Mouse (Mus musculus): ENCODE measurements around the gene Stab1. TPM values are rescaled to one million over a fixed set of nuclear protein-coding genes. Genes with fewer than 3 reads are reported as not detected.

Stab1 gene
- polyA plus RNA-seq, 1 experiment from 2014 or later: 21.8 TPM

DNA sequence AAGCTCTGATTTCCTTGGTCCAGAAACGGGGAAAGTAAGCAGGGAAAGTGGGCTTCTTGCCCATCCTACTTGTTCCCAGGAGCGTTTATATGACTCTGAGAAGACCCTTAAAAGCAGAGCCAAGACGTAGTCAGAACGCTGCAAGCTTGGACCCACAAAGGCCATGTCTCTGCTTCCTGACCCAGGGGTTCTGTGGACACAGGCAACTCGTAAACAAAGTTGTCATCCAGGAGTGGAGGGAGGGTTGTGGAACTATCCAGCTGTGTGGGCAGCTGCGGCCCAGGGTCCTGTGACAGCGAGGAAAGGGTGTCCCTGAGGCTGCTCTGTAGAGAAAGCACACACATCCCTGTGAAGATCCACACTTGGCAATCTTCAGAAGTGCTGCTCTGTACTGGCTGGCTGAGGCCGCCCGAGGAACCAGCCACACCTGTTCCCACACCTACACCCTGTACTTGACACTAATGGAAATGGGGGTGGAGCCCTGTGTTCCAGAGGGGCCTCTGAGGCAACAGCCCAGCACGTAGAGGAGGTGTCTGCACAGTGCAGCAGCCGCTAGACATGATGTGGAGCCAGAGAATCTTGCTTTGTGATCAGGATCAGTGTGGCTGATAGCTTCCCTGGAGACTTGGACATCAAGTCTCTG lies 35.3 kb downstream of the Stab1 start:
- Histone ChIP-seq H3K36me3 (ENCODE audit: control insufficient read depth, insufficient read depth, low read length) (peaks cover 33% of the 10 kb centered on the region), H3K27me3 (replicated peaks; ENCODE audit: control insufficient read depth, insufficient read depth, low read length) (no peaks in the 10 kb centered on the region), H3K9ac (ENCODE audit: low read length) (no peak overlapping the region), H3K4me1 (ENCODE audit: control insufficient read depth, insufficient read depth, low read length) (peaks cover 31% of the 10 kb centered on the region), H3K9me3 (replicated peaks; ENCODE audit: control insufficient read depth, low read length) (no peaks in the 10 kb centered on the region), H3K4me2 (ENCODE audit: low read length) (peak overlapping the region; percentile 68), H3K27ac (ENCODE audit: low read depth, low read length) (peak overlapping the region; percentile 45), H3K4me3 (ENCODE audit: low read depth, low read length) (peak overlapping the region; percentile 4; the same call in 1 of the 2 replicates)
- peak; percentile 42 for DNase-seq (ENCODE audit: low spot score)
- no peak for ATAC-seq
- 73% methylated on average over 11 of the region's 11 CpGs for WGBS

DNA sequence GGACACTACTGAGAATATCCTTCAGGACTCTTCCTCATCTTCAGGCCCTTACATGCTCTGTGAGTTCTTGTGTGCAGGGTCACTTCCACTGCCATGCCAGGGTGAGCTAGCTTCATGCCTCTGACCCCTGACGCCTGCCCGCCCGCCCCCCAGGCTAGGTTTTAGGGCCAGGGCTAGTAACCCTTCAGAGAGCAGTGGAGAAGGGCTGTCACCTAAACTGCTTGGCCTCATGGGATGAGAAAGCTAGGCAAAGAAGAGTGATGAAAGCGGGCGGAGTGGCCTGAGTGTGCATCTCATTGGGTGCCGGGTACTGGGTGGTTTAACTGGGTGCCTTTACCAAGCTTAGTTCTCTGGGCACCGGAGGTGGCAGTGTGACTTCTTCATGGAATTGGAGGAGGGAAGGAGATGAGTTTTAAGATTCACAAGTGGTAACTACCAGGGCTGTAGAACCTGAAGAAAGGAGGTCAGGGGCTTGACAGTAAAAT lies 35.9 kb downstream of the Stab1 start:
- H3K27ac ChIP-seq (ENCODE audit: low read depth, low read length): no peak overlapping the region
- no peaks in the 10 kb centered on the region for H3K9me3 ChIP-seq (replicated peaks; ENCODE audit: control insufficient read depth, low read length)
- peaks cover 33% of the 10 kb centered on the region for H3K4me1 ChIP-seq (ENCODE audit: control insufficient read depth, insufficient read depth, low read length)
- no peaks in the 10 kb centered on the region for H3K27me3 ChIP-seq (replicated peaks; ENCODE audit: control insufficient read depth, insufficient read depth, low read length)
- WGBS: 89% methylated on average over 7 of the region's 7 CpGs
- peak overlapping the region; percentile 81 for H3K4me3 ChIP-seq (ENCODE audit: low read depth, low read length)
- no peak for DNase-seq (ENCODE audit: low spot score)
- H3K4me2 ChIP-seq (ENCODE audit: low read length): peak overlapping the region; percentile 68
- H3K36me3 ChIP-seq (ENCODE audit: control insufficient read depth, insufficient read depth, low read length): peaks cover 27% of the 10 kb centered on the region
- no peak for ATAC-seq
- peak overlapping the region; percentile 90; the same call in 1 of the 2 replicates for H3K9ac ChIP-seq (ENCODE audit: low read length)

GRCm38 (mm10) chr14:31132031-31132430 lies 36.4 kb downstream of the Stab1 start:
- no peaks in the 10 kb centered on the region for H3K27me3 ChIP-seq (replicated peaks; ENCODE audit: control insufficient read depth, insufficient read depth, low read length)
- ATAC-seq: no peak
- peak overlapping the region; percentile 90 for H3K9ac ChIP-seq (ENCODE audit: low read length)
- DNase-seq (ENCODE audit: low spot score): peak; percentile 8
- H3K27ac ChIP-seq (ENCODE audit: low read depth, low read length): no peak overlapping the region
- peak overlapping the region; percentile 81 for H3K4me3 ChIP-seq (ENCODE audit: low read depth, low read length)
- 9% methylated on average over 6 of the region's 6 CpGs for WGBS
- H3K9me3 ChIP-seq (replicated peaks; ENCODE audit: control insufficient read depth, low read length): no peaks in the 10 kb centered on the region
- peaks cover 38% of the 10 kb centered on the region for H3K4me1 ChIP-seq (ENCODE audit: control insufficient read depth, insufficient read depth, low read length)
- H3K36me3 ChIP-seq (ENCODE audit: control insufficient read depth, insufficient read depth, low read length): peaks cover 22% of the 10 kb centered on the region
- H3K4me2 ChIP-seq (ENCODE audit: low read length): peak overlapping the region; percentile 68

GRCm38 (mm10) chr14:31131272-31131821 lies 37.1 kb downstream of the Stab1 start:
- under 1% methylated on average over 37 of the region's 43 CpGs for WGBS
- Histone ChIP-seq H3K9me3 (replicated peaks; ENCODE audit: control insufficient read depth, low read length) (no peaks in the 10 kb centered on the region), H3K4me1 (ENCODE audit: control insufficient read depth, insufficient read depth, low read length) (peaks cover 38% of the 10 kb centered on the region), H3K4me3 (ENCODE audit: low read depth, low read length) (peak overlapping the region; percentile 81), H3K4me2 (ENCODE audit: low read length) (peak overlapping the region; percentile 68), H3K27me3 (replicated peaks; ENCODE audit: control insufficient read depth, insufficient read depth, low read length) (no peaks in the 10 kb centered on the region), H3K36me3 (ENCODE audit: control insufficient read depth, insufficient read depth, low read length) (peaks cover 16% of the 10 kb centered on the region), H3K27ac (ENCODE audit: low read depth, low read length) (peak overlapping the region; percentile 82), H3K9ac (ENCODE audit: low read length) (peak overlapping the region; percentile 90)
- peak; percentile 10 for ATAC-seq
- peak; percentile 36 for DNase-seq (ENCODE audit: low spot score)

GRCm38 (mm10) chr14:31130236-31131220 lies 37.9 kb downstream of the Stab1 start, which contains the start of gene Nt5dc2:
Gene Nt5dc2 (plus strand): TSS chr14:31131053.
- Histone ChIP-seq H3K27ac (ENCODE audit: low read depth, low read length) (peak within 1 kb of the TSS; percentile 82), H3K9ac (ENCODE audit: low read length) (peak within 1 kb of the TSS; percentile 90), H3K36me3 (ENCODE audit: control insufficient read depth, insufficient read depth, low read length) (peaks cover 7% of the 10 kb centered on the region), H3K4me3 (ENCODE audit: low read depth, low read length) (peak within 1 kb of the TSS; percentile 81), H3K4me2 (ENCODE audit: low read length) (peak within 1 kb of the TSS; percentile 68), H3K9me3 (replicated peaks; ENCODE audit: control insufficient read depth, low read length) (no peaks in the 10 kb centered on the region), H3K4me1 (ENCODE audit: control insufficient read depth, insufficient read depth, low read length) (peaks cover 38% of the 10 kb centered on the region), H3K27me3 (replicated peaks; ENCODE audit: control insufficient read depth, insufficient read depth, low read length) (no peaks in the 10 kb centered on the region)
- DNase-seq (ENCODE audit: low spot score) (peak; percentile 95), ATAC-seq (peak; percentile 77)
- WGBS: 3% methylated on average over 44 of the region's 63 CpGs

- H3K4me1 ChIP-seq (ENCODE audit: control insufficient read depth, insufficient read depth, low read length): peaks cover 37% of the 10 kb centered on the region
- H3K27ac ChIP-seq (ENCODE audit: low read depth, low read length): peak overlapping the region; percentile 82
- DNase-seq (ENCODE audit: low spot score) (peak; percentile 20), ATAC-seq (no peak)
- H3K4me3 ChIP-seq (ENCODE audit: low read depth, low read length): peak overlapping the region; percentile 81
- peak overlapping the region; percentile 68 for H3K4me2 ChIP-seq (ENCODE audit: low read length)
- WGBS: 66% methylated on average over 15 of the region's 15 CpGs
- peak overlapping the region; percentile 29; the same call in 1 of the 2 replicates for H3K9ac ChIP-seq (ENCODE audit: low read length)
- no peaks in the 10 kb centered on the region for H3K36me3 ChIP-seq (ENCODE audit: control insufficient read depth, insufficient read depth, low read length)
- no peaks in the 10 kb centered on the region for H3K27me3 ChIP-seq (replicated peaks; ENCODE audit: control insufficient read depth, insufficient read depth, low read length)
- no peaks in the 10 kb centered on the region for H3K9me3 ChIP-seq (replicated peaks; ENCODE audit: control insufficient read depth, low read length)
These were observed 38.9 kb downstream of the Stab1 start for GRCm38 (mm10) chr14:31129326-31130235.

GRCm38 (mm10) chr14:31128826-31129219 lies 39.6 kb downstream of the Stab1 start, which contains the start of gene Smim4:
Gene Smim4 (minus strand): TSS chr14:31128956.
- H3K9me3 ChIP-seq (replicated peaks; ENCODE audit: control insufficient read depth, low read length): no peaks in the 10 kb centered on the region
- ATAC-seq (peak; percentile 95), DNase-seq (ENCODE audit: low spot score) (peak; percentile 100)
- peak within 1 kb of the TSS; percentile 82 for H3K27ac ChIP-seq (ENCODE audit: low read depth, low read length)
- WGBS: 0% methylated on average over 33 of the region's 33 CpGs
- H3K4me2 ChIP-seq (ENCODE audit: low read length): peak within 1 kb of the TSS; percentile 62
- no peaks in the 10 kb centered on the region for H3K27me3 ChIP-seq (replicated peaks; ENCODE audit: control insufficient read depth, insufficient read depth, low read length)
- peaks cover 34% of the 10 kb centered on the region for H3K4me1 ChIP-seq (ENCODE audit: control insufficient read depth, insufficient read depth, low read length)
- no peaks in the 10 kb centered on the region for H3K36me3 ChIP-seq (ENCODE audit: control insufficient read depth, insufficient read depth, low read length)
- peak within 1 kb of the TSS; percentile 67 for H3K4me3 ChIP-seq (ENCODE audit: low read depth, low read length)
- H3K9ac ChIP-seq (ENCODE audit: low read length): peak within 1 kb of the TSS; percentile 72

Measured in forebrain, embryonic 14.5 days (tissue).